Mouse (Mus musculus): ENCODE measurements around the gene Kif26b. TPM values are rescaled to one million over a fixed set of nuclear protein-coding genes. Genes with fewer than 3 reads are reported as not detected.
A peak's percentile ranks its signal among the peaks of the same experiment; 100 is the strongest.

The Kif26b gene
- polyA plus RNA-seq, 1 experiment from 2014 or later: 1.8 TPM

DNA sequence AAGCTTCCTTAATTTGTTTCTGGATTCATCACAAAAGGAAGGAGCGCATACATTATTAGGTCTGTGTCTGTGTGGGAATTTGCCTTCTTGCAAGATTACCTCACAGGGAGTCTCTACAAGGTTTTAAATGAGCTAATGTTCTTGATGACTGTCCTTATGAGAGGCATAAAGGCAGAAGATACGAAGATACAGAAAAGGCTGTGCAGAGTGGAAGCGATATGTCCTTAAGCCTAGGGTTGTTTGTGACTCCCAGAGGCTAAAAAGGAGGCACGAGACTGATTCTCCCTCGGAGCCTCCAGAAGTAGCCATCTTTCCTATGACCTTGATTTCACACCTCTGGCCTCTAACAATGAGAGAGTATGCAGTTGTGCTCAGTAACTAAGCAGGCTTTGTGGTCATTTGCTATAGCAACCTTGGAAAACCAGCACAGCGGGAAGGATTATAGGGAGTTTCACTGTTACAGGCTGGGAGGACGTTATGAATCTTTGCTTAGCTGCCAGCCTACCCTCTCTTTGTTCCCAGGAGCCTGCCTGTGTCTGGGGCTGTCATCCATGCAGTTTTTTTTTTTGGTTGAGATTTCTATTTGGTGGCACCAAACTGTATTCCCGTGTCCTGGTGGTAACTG lies 80.3 kb downstream of the Kif26b start:
- Histone ChIP-seq H3K9me3 (replicated peaks; ENCODE audit: control insufficient read depth, low read length) (no peaks in the 10 kb centered on the region), H3K27ac (ENCODE audit: low read length) (no peak overlapping the region), H3K4me1 (ENCODE audit: control insufficient read depth, insufficient read depth, low read length) (peaks cover 5% of the 10 kb centered on the region; the same call in 1 of the 2 replicates), H3K27me3 (ENCODE audit: control insufficient read depth, insufficient read depth, low read length) (no peaks in the 10 kb centered on the region), H3K4me2 (ENCODE audit: low read depth, low read length) (no peak overlapping the region), H3K4me3 (replicated peaks; ENCODE audit: low read length) (no peak overlapping the region), H3K9ac (ENCODE audit: low read length) (no peak overlapping the region), H3K36me3 (ENCODE audit: control insufficient read depth, insufficient read depth, low read length) (no peaks in the 10 kb centered on the region)
- 78% methylated on average over 8 of the region's 8 CpGs for WGBS
- no peak for ATAC-seq (ENCODE audit: insufficient read depth, low FRiP score)

DNA sequence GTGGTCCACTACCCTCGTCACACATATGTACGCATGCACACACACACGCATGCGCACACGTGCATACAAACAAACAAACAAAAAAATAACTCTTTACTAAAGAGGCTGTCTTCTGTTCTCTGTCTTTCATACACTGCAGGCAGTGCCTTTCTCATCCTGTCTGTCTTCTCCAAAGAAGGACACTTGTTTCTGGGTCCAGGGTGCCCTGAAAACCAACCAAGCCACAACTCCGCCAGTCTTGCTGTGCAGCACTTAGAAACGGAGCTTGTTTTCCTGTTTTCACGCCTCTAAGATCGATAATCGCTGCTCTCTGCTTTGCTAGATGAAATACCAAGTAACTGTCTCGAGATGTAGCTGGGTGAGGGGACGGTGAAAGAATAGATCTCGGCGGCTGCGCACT lies 82.6 kb downstream of the Kif26b start:
- no peaks in the 10 kb centered on the region for H3K36me3 ChIP-seq (ENCODE audit: control insufficient read depth, insufficient read depth, low read length)

DNA sequence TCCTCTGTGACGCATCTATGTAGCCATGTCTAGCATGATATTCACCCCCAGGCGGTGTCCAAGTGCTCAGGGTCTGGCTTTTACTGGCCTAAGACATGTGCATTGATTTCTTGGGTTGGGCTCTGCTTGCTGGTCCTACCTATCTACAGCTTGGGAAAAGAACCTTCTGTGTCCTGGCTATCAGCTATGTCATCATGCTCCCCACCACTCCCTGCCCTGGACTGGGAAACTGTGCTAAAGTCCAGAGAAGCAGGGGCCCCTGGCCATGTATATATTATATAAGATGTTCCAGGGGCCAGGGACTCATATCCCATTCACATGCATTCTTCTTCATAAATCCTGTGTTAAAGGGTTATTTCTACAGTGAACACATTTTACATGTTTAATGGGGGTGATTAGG lies 92.4 kb downstream of the Kif26b start:
- H3K36me3 ChIP-seq (ENCODE audit: control insufficient read depth, insufficient read depth, low read length): no peaks in the 10 kb centered on the region
- no peak overlapping the region for H3K27ac ChIP-seq (ENCODE audit: low read length)
- ATAC-seq (ENCODE audit: insufficient read depth, low FRiP score): peak; percentile 62; the same call in 1 of the 2 replicates
- H3K4me3 ChIP-seq (replicated peaks; ENCODE audit: low read length): no peak overlapping the region
- H3K4me2 ChIP-seq (ENCODE audit: low read depth, low read length): no peak overlapping the region
- H3K4me1 ChIP-seq (ENCODE audit: control insufficient read depth, insufficient read depth, low read length): 0 out of 2 replicates have a peak, but pooled peaks cover 5% of the 10 kb centered on the region
- no peak overlapping the region for H3K9ac ChIP-seq (ENCODE audit: low read length)
- no peaks in the 10 kb centered on the region for H3K27me3 ChIP-seq (ENCODE audit: control insufficient read depth, insufficient read depth, low read length)
- no peaks in the 10 kb centered on the region for H3K9me3 ChIP-seq (replicated peaks; ENCODE audit: control insufficient read depth, low read length)
- WGBS: 84% methylated on average over 2 of the region's 2 CpGs

More for the DNA sequence above, 82.6 kb downstream of the Kif26b start:
- no peak overlapping the region for H3K27ac ChIP-seq (ENCODE audit: low read length)
- H3K4me2 ChIP-seq (ENCODE audit: low read depth, low read length): no peak overlapping the region
- H3K9me3 ChIP-seq (replicated peaks; ENCODE audit: control insufficient read depth, low read length): no peaks in the 10 kb centered on the region
- ATAC-seq (ENCODE audit: insufficient read depth, low FRiP score): no peak
- no peaks in the 10 kb centered on the region for H3K27me3 ChIP-seq (ENCODE audit: control insufficient read depth, insufficient read depth, low read length)
- peaks cover 5% of the 10 kb centered on the region; the same call in 1 of the 2 replicates for H3K4me1 ChIP-seq (ENCODE audit: control insufficient read depth, insufficient read depth, low read length)
- 84% methylated on average over 15 of the region's 15 CpGs for WGBS
- no peak overlapping the region for H3K4me3 ChIP-seq (replicated peaks; ENCODE audit: low read length)
- H3K9ac ChIP-seq (ENCODE audit: low read length): no peak overlapping the region

DNA sequence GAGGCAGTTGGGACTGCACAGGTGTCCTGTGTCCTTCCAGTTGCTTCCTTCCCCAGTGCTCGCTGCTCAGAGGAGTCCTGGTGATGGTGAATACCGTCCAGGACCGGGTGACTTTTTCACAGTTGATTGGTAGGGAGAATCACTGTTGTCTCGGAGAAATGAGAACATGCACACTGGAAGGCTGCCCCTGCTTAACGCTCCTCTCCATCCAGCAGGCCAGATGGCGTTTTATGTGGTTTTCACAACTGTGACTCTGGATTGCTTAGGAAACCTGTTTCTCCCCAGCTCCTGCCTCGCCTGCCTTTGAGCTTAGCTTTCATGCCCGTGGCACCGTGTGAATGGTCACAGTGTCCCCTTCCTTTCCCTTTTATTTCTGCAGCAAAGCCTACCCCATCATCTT lies 95.0 kb downstream of the Kif26b start:
- H3K36me3 ChIP-seq (ENCODE audit: control insufficient read depth, insufficient read depth, low read length): no peaks in the 10 kb centered on the region
- no peak overlapping the region for H3K9ac ChIP-seq (ENCODE audit: low read length)
- H3K27ac ChIP-seq (ENCODE audit: low read length): no peak overlapping the region
- H3K9me3 ChIP-seq (replicated peaks; ENCODE audit: control insufficient read depth, low read length): no peaks in the 10 kb centered on the region
- no peak overlapping the region for H3K4me2 ChIP-seq (ENCODE audit: low read depth, low read length)
- no peaks in the 10 kb centered on the region for H3K27me3 ChIP-seq (ENCODE audit: control insufficient read depth, insufficient read depth, low read length)
- ATAC-seq (ENCODE audit: insufficient read depth, low FRiP score): no peak
- H3K4me1 ChIP-seq (ENCODE audit: control insufficient read depth, insufficient read depth, low read length): 0 out of 2 replicates have a peak, but pooled peaks cover 5% of the 10 kb centered on the region
- H3K4me3 ChIP-seq (replicated peaks; ENCODE audit: low read length): no peak overlapping the region
- 71% methylated on average over 9 of the region's 9 CpGs for WGBS

DNA sequence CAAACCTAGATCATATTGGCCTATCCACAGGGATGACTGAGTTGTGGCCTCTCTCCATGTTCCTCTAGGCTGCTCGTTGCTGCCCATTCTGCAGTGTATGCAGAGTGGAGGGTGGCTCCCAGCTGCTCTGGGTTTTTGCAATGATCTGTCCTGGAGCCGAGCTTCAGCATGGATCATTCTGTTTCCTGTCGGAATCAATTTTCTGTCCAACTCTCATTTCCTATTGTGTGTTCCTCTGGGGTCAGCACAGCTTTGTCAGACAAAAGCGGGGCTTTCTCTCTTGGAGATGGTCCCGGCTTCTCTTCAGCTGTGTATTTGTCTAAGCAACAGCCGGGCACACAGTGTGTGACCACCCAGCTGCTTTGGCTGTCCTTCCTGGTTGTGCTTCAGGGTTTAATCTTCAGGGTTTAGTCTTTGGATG lies 98.0 kb downstream of the Kif26b start:
- no peaks in the 10 kb centered on the region for H3K9me3 ChIP-seq (replicated peaks; ENCODE audit: control insufficient read depth, low read length)
- ATAC-seq (ENCODE audit: insufficient read depth, low FRiP score): no peak
- H3K9ac ChIP-seq (ENCODE audit: low read length): no peak overlapping the region
- H3K4me2 ChIP-seq (ENCODE audit: low read depth, low read length): no peak overlapping the region
- 39% methylated on average over 6 of the region's 6 CpGs for WGBS
- no peaks in the 10 kb centered on the region for H3K4me1 ChIP-seq (ENCODE audit: control insufficient read depth, insufficient read depth, low read length)
- H3K36me3 ChIP-seq (ENCODE audit: control insufficient read depth, insufficient read depth, low read length): no peaks in the 10 kb centered on the region
- no peaks in the 10 kb centered on the region for H3K27me3 ChIP-seq (ENCODE audit: control insufficient read depth, insufficient read depth, low read length)
- H3K27ac ChIP-seq (ENCODE audit: low read length): no peak overlapping the region
- no peak overlapping the region for H3K4me3 ChIP-seq (replicated peaks; ENCODE audit: low read length)

DNA sequence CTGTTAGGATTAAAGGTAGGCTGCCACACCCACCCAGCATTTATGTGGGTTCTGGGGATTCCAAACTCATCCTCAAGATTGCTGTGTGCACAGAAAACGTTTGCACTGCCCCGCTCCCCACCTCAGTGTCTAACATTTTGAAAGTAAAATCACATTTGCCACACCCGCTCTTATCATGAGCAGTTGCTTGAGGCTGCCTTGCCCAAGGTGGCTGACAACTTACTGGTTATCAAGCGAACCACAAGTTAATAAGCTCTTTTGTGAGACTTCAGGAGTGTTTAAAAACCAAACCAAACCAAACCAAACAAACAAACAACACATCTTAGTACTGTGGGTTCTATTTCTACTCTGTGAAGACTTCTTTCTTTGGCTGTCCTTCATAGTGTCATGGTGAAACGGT lies 101.1 kb downstream of the Kif26b start:
- Histone ChIP-seq H3K4me2 (ENCODE audit: low read depth, low read length) (no peak overlapping the region), H3K27ac (ENCODE audit: low read length) (no peak overlapping the region), H3K9me3 (replicated peaks; ENCODE audit: control insufficient read depth, low read length) (no peaks in the 10 kb centered on the region), H3K4me3 (replicated peaks; ENCODE audit: low read length) (no peak overlapping the region), H3K27me3 (ENCODE audit: control insufficient read depth, insufficient read depth, low read length) (no peaks in the 10 kb centered on the region), H3K36me3 (ENCODE audit: control insufficient read depth, insufficient read depth, low read length) (no peaks in the 10 kb centered on the region), H3K4me1 (ENCODE audit: control insufficient read depth, insufficient read depth, low read length) (no peaks in the 10 kb centered on the region), H3K9ac (ENCODE audit: low read length) (no peak overlapping the region)
- ATAC-seq (ENCODE audit: insufficient read depth, low FRiP score): no peak
- WGBS: 67% methylated on average over 5 of the region's 5 CpGs

DNA sequence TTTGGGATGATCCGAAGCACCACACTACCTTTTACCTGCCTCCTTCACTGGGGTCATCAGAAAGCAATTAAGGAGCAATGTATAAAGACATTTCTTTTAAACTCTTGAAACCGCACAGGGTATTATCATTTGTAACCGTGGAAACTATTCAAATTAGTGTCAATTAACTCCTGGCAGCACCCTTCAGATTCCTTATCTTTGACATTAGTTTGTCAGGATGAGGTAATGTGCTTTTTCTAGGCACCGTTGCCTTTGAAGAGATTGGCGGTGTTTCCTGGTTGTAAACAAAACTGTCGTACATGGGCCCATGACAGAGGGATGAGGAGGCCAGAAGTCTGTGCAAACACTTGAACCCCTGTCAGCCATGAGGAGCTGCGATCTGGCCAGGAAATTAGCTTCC lies 102.9 kb downstream of the Kif26b start:
- H3K4me3 ChIP-seq (replicated peaks; ENCODE audit: low read length): no peak overlapping the region
- ATAC-seq (ENCODE audit: insufficient read depth, low FRiP score): no peak
- H3K4me1 ChIP-seq (ENCODE audit: control insufficient read depth, insufficient read depth, low read length): no peaks in the 10 kb centered on the region
- H3K9me3 ChIP-seq (replicated peaks; ENCODE audit: control insufficient read depth, low read length): no peaks in the 10 kb centered on the region
- 40% methylated on average over 7 of the region's 7 CpGs for WGBS
- no peak overlapping the region for H3K27ac ChIP-seq (ENCODE audit: low read length)
- no peaks in the 10 kb centered on the region for H3K27me3 ChIP-seq (ENCODE audit: control insufficient read depth, insufficient read depth, low read length)
- no peaks in the 10 kb centered on the region for H3K36me3 ChIP-seq (ENCODE audit: control insufficient read depth, insufficient read depth, low read length)
- H3K4me2 ChIP-seq (ENCODE audit: low read depth, low read length): no peak overlapping the region
- no peak overlapping the region for H3K9ac ChIP-seq (ENCODE audit: low read length)

DNA sequence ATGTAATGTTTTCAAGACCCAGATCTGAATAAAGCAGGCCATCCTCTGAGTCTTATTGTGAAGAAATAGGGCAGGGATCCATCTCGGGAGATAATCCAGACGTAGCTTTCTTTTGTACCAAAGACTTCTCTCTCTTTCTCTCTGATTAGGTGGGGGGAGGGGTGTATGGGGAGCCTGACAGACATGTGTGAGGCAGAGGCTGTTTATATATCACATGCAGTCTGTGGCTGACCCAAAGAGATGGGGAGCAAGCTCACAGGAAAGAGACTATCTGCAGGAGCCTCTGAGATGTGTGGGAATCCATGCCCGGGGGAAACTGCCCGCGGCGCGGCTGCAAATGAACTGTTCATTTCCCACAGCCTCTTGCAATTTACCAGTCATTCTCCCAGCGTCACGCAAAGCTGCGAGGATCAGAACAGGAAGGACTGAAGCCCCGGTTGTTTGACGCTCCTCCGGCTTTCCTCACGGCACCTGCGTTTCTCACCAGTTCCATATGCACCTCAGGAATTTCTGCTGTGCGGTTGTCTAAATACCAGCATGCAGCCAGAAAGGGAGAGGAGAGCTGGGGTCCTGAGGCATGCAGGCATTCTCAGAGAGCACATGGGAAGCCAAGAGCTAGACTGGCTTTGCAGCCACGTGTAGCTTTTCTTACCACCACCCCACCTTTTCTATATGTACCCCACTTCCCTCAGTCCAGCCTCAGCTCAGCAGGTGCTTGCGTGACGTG lies 105.6 kb downstream of the Kif26b start:
- WGBS: 46% methylated on average over 19 of the region's 19 CpGs
- H3K27ac ChIP-seq (ENCODE audit: low read length): no peak overlapping the region
- ATAC-seq (ENCODE audit: insufficient read depth, low FRiP score): 0 out of 2 replicates have a peak, but pooled peaks have one; percentile 27
- no peaks in the 10 kb centered on the region for H3K36me3 ChIP-seq (ENCODE audit: control insufficient read depth, insufficient read depth, low read length)
- no peak overlapping the region for H3K9ac ChIP-seq (ENCODE audit: low read length)
- H3K27me3 ChIP-seq (ENCODE audit: control insufficient read depth, insufficient read depth, low read length): no peaks in the 10 kb centered on the region
- no peaks in the 10 kb centered on the region for H3K9me3 ChIP-seq (replicated peaks; ENCODE audit: control insufficient read depth, low read length)
- peak overlapping the region; percentile 30 for H3K4me2 ChIP-seq (ENCODE audit: low read depth, low read length)
- H3K4me1 ChIP-seq (ENCODE audit: control insufficient read depth, insufficient read depth, low read length): peaks cover 1% of the 10 kb centered on the region; the same call in 1 of the 2 replicates
- H3K4me3 ChIP-seq (replicated peaks; ENCODE audit: low read length): no peak overlapping the region

DNA sequence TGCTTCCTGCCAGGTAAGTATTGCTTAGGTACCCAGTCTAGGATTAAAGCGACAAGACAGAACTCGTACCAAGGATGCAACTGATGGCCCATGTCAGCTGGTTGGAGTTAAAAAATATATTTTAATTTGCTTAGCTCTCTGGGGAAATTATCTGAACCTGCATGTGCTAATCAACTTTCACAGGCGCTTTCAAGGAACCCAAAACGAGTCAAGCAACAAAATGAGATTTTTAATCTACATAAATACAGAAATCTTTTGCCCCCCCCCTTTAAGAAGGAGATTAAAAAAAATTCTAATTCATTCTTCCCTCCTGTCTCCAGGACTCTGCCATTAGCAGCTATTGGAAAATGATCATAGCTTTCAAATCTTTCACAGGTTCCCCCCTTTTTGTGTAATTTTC lies 106.5 kb downstream of the Kif26b start:
- H3K4me2 ChIP-seq (ENCODE audit: low read depth, low read length): no peak overlapping the region
- no peak overlapping the region for H3K9ac ChIP-seq (ENCODE audit: low read length)
- H3K9me3 ChIP-seq (replicated peaks; ENCODE audit: control insufficient read depth, low read length): no peaks in the 10 kb centered on the region
- no peaks in the 10 kb centered on the region for H3K36me3 ChIP-seq (ENCODE audit: control insufficient read depth, insufficient read depth, low read length)
- no peak overlapping the region for H3K4me3 ChIP-seq (replicated peaks; ENCODE audit: low read length)
- no peaks in the 10 kb centered on the region for H3K27me3 ChIP-seq (ENCODE audit: control insufficient read depth, insufficient read depth, low read length)
- H3K27ac ChIP-seq (ENCODE audit: low read length): no peak overlapping the region
- H3K4me1 ChIP-seq (ENCODE audit: control insufficient read depth, insufficient read depth, low read length): peaks cover 8% of the 10 kb centered on the region; the same call in 1 of the 2 replicates
- 86% methylated on average over 4 of the region's 4 CpGs for WGBS
- no peak for ATAC-seq (ENCODE audit: insufficient read depth, low FRiP score)

All from stomach, embryonic 16.5 days (tissue).